Mouse (Mus musculus): ENCODE results near the gene Isoc2b.
A peak's percentile ranks its signal among the peaks of the same experiment; 100 is the strongest.

GRCm38 (mm10) chr7:4836351-4836792 is 33.7 kb downstream of the Isoc2b start:
- TF ChIP-seq CTCF (IDR thresholded peaks at IDR 0.05; ENCODE audit: control insufficient read depth, insufficient read depth, low read length) (peak; percentile 24; the same call in 1 of the 2 replicates), POLR2A (IDR thresholded peaks at IDR 0.05; ENCODE audit: borderline replicate concordance, control insufficient read depth, low read depth, low read length) (no peak)
